Mouse (Mus musculus) small intestine, adult 2 months (tissue): ENCODE measurements around the gene Dot1l.

Source experiments
- CTCF ChIP-seq: fragments of 200-500 bp; IDR thresholded peaks from 2 replicates; pipeline ENCODE4 v1.5.1; 2012; ENCODE audit warnings: low read depth, mild to moderate bottlenecking, control low read depth, inconsistent platforms, low read length, moderate library complexity, mixed read lengths; ENCODE audit not compliant: insufficient replicate concordance, insufficient read length; ENCODE audit errors: extremely low read depth
- POLR2A ChIP-seq: fragments of 200-500 bp; IDR thresholded peaks from 2 replicates; pipeline ENCODE4 v1.6.1; 2012; ENCODE audit warnings: low read depth, mild to moderate bottlenecking, control low read depth, inconsistent platforms, low read length, moderate library complexity

DNA sequence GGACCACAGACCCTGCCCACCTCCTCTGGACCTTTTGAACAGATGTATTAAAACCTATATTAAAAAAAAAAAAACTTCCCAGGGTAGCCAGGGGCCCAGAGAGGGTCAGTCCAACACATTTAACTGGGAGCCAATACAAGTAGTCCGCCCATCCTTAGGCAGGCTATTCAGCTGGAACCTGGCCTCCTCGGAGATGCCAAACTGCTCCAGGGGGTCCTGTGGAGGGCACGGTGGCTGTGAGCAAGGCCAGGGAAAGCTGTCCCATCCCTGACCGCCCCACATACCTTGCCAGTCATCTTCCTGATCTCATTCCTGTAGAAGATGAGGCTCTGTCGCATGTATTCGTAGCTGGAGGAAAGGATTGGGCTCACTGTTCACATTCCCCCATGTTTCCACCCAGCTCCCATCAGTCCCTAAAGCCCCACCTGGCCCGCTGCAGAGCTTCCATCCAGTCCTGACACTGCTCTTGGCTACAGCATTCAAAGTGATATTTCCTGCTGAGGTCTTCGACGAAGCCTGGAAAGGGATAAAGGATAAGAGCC lies 41.4 kb downstream of the Dot1l start:
- no peak for TF ChIP-seq CTCF
- no peak for TF ChIP-seq POLR2A
